Mouse (Mus musculus) bone marrow, adult 2 months (tissue): ENCODE results near the gene Pard3.

Source experiments
- CTCF ChIP-seq: fragments of 200-500 bp; IDR thresholded peaks from 2 replicates; pipeline ENCODE4 v1.5.1; 2011; ENCODE audit warnings: low read length, control low read depth; ENCODE audit not compliant: control insufficient read depth, insufficient read depth
- POLR2A ChIP-seq: fragments of 200-500 bp; IDR thresholded peaks from 2 replicates; pipeline ENCODE4 v1.6.1; 2011; ENCODE audit warnings: low read depth, mild to moderate bottlenecking, control low read depth, low read length, borderline replicate concordance; ENCODE audit not compliant: control insufficient read depth

- TF ChIP-seq CTCF (no peak), POLR2A (no peak)
Observed at GRCm38 (mm10) chr8:127188671-127189070, 125.0 kb downstream of the Pard3 start.
